Mouse (Mus musculus) hindbrain, embryonic 13.5 days (tissue): ENCODE results near the gene Vps13a. TPM values are rescaled to one million over a fixed set of nuclear protein-coding genes. Genes with fewer than 3 reads are reported as not detected.
A peak's percentile ranks its signal among the peaks of the same experiment; 100 is the strongest.
"Not testable (repeated sequence)": the region's sequence is repeated elsewhere in the genome, so short reads cannot be mapped to it uniquely, and the experiment has no call there.

Source experiments
- ATAC-seq: fragments of 200-750 bp; cut with Nextera tagmentation; 2 replicates; pipeline ENCODE4 v1.8.0; 2017; ENCODE audit warnings: moderate TSS enrichment; ENCODE audit not compliant: low FRiP score
- H3K27ac ChIP-seq: fragments of 300-500 bp; sonication (generic); 2 replicates; pipeline ENCODE4 v1.5.1; 2015; ENCODE audit warnings: inconsistent platforms, mild to moderate bottlenecking, moderate library complexity
- H3K27me3 ChIP-seq: fragments of 300-500 bp; sonication (generic); 2 replicates; pipeline ENCODE4 v1.6.1; 2015; ENCODE audit warnings: mild to moderate bottlenecking, inconsistent platforms
- H3K36me3 ChIP-seq: fragments of 300-500 bp; sonication (generic); 2 replicates; pipeline ENCODE4 v1.6.1; 2015; ENCODE audit warnings: mild to moderate bottlenecking, inconsistent platforms
- H3K4me1 ChIP-seq: fragments of 300-500 bp; sonication (generic); replicated peaks from 2 replicates; pipeline ENCODE4 v1.6.1; 2015; ENCODE audit warnings: inconsistent platforms
- H3K4me2 ChIP-seq: fragments of 300-500 bp; sonication (generic); 2 replicates; pipeline ENCODE4 v1.6.1; 2015; ENCODE audit warnings: inconsistent platforms, mild to moderate bottlenecking, moderate library complexity
- H3K4me3 ChIP-seq: fragments of 300-500 bp; sonication (generic); 2 replicates; pipeline ENCODE4 v1.5.1; 2015; ENCODE audit warnings: mild to moderate bottlenecking, inconsistent platforms
- H3K9ac ChIP-seq: fragments of 300-500 bp; sonication (generic); 2 replicates; pipeline ENCODE4 v1.6.1; 2015; ENCODE audit warnings: mild to moderate bottlenecking, inconsistent platforms
- H3K9me3 ChIP-seq: fragments of 300-500 bp; sonication (generic); 2 replicates; pipeline ENCODE4 v1.6.1; 2016; ENCODE audit warnings: inconsistent platforms
- WGBS: fragments of 180-500 bp; shearing (Covaris S2); methylation state at CpG from one replicate; pipeline ENCODE4 v1.1.7; 2015; 5-methylcytosine and 5-hydroxymethylcytosine counted together
- polyA plus RNA-seq: library from polyadenylated mRNA; unstranded; fragments of >200 nt; fragmentation: Nextera tagmentation; extraction: Ambion mirVana; gene quantifications from 2 replicates; pipeline ENCODE4 v1.2.1, GENCODE M21; 2015

The Vps13a gene
- polyA plus RNA-seq, result 7.6 and 9.2 TPM in 2 replicates

GRCm38 (mm10) chr19:16780790-16781384 is at the start of gene Vps13a:
TSS of gene Vps13a (minus strand) at chr19:16780933.
- peak within 1 kb of the TSS; percentile 97 for H3K4me2 ChIP-seq
- no peak within 1 kb of the TSS for H3K27ac ChIP-seq
- H3K4me1 ChIP-seq, result peaks cover 11% of the 10 kb centered on the region
- ATAC-seq, result peak; percentile 99
- under 1% methylated on average over 66 of the region's 67 CpGs for WGBS
- no peaks in the 10 kb centered on the region for H3K36me3 ChIP-seq
- H3K4me3 ChIP-seq, result peak within 1 kb of the TSS; percentile 69
- peaks cover 24% of the 10 kb centered on the region for H3K27me3 ChIP-seq
- H3K9ac ChIP-seq, result peak within 1 kb of the TSS; percentile 73
- H3K9me3 ChIP-seq, result no peaks in the 10 kb centered on the region

GRCm38 (mm10) chr19:16827657-16828056 is 46.9 kb upstream of the Vps13a start:
- H3K9ac ChIP-seq, result no peak overlapping the region
- no peak for ATAC-seq
- WGBS, result 81% methylated on average over 5 of the region's 5 CpGs

DNA sequence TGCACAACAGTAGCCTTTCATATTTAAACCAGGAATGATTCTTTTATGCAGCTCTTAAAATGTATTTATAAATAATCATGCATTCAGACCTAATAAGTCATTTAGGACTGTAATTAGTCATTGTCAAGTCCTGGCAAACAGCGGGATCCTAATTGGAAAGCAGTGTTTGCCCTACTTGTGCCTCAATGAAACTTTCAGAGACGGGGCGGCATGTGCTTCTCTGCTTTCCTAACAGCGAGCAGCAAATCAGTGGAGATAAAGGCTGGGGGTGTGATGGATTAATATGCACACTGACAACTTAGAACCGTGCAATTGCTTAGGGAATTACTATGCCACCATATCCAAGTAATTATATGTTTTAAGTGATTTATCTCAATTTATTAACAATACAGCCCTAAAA is 44.5 kb upstream of the Vps13a start:
- Histone ChIP-seq H3K27me3 (no peaks in the 10 kb centered on the region), H3K36me3 (no peaks in the 10 kb centered on the region), H3K4me2 (no peak overlapping the region), H3K4me1 (no peaks in the 10 kb centered on the region), H3K4me3 (no peak overlapping the region), H3K9ac (no peak overlapping the region), H3K27ac (no peak overlapping the region), H3K9me3 (no peaks in the 10 kb centered on the region)
- 39% methylated on average over 5 of the region's 5 CpGs for WGBS
- no peak for ATAC-seq

More at GRCm38 (mm10) chr19:16827657-16828056, 46.9 kb upstream of the Vps13a start:
- Histone ChIP-seq H3K36me3 (no peaks in the 10 kb centered on the region), H3K4me2 (no peak overlapping the region), H3K4me1 (no peaks in the 10 kb centered on the region), H3K4me3 (no peak overlapping the region), H3K27ac (no peak overlapping the region), H3K27me3 (no peaks in the 10 kb centered on the region), H3K9me3 (no peaks in the 10 kb centered on the region)

DNA sequence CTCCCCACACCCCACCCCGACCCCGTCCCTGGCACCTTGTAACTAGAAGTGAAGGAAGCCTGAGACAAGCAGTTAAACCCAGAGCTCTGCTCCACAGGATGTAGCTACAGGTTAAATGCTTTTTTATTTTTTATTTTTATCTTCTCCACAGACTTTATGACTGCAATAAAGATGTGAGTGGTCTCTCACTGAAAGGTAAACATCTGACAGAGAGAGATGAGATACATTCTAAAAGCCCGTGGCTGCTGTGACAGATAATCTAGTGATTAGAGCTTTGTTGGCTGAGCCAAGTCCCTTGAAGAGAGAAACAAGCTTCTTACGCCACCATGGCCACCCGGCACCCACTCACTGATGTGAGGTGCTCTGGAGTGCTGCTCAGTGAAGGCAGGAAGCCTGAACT is 34.1 kb upstream of the Vps13a start:
- 80% methylated on average over 5 of the region's 5 CpGs for WGBS
- H3K4me2 ChIP-seq, result no peak overlapping the region
- no peak for ATAC-seq
- H3K27ac ChIP-seq, result no peak overlapping the region
- no peaks in the 10 kb centered on the region for H3K4me1 ChIP-seq
- no peaks in the 10 kb centered on the region for H3K27me3 ChIP-seq
- no peaks in the 10 kb centered on the region for H3K9me3 ChIP-seq
- H3K9ac ChIP-seq, result no peak overlapping the region
- H3K4me3 ChIP-seq, result no peak overlapping the region
- H3K36me3 ChIP-seq, result no peaks in the 10 kb centered on the region

DNA sequence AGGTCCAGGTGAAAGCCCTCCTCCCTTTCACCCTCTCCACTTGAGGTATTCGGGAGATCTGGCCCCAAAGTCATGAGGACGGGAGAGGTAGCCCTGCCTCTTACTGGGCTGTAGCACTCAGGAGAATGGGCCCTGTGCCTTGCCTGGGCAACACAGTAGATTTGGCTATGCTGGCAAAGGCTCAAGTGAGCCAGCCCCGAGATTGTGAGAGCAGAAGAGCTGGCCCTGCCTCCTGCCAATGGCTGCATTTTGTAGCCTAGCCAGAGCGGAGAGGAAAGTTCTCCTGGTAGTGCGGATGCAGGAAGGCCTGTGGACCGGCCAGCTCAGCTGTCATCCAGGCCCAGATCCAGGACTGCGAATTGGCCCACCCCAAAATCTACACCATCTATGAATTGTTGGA is 32.6 kb upstream of the Vps13a start:
- Histone ChIP-seq H3K4me3 (no peak overlapping the region), H3K27me3 (no peaks in the 10 kb centered on the region), H3K36me3 (no peaks in the 10 kb centered on the region), H3K4me2 (no peak overlapping the region), H3K9me3 (no peaks in the 10 kb centered on the region), H3K27ac (no peak overlapping the region), H3K4me1 (no peaks in the 10 kb centered on the region), H3K9ac (no peak overlapping the region)
- WGBS, result 88% methylated on average over 7 of the region's 7 CpGs
- ATAC-seq, result no peak

GRCm38 (mm10) chr19:16812072-16812608 is 31.4 kb upstream of the Vps13a start:
- Histone ChIP-seq H3K4me2 (no peak overlapping the region), H3K36me3 (no peaks in the 10 kb centered on the region), H3K9me3 (no peaks in the 10 kb centered on the region), H3K27me3 (no peaks in the 10 kb centered on the region), H3K4me3 (no peak overlapping the region), H3K9ac (no peak overlapping the region), H3K27ac (no peak overlapping the region), H3K4me1 (no peaks in the 10 kb centered on the region)
- no peak for ATAC-seq
- 91% methylated on average over 8 of the region's 8 CpGs for WGBS

GRCm38 (mm10) chr19:16805102-16805501 is 24.4 kb upstream of the Vps13a start:
- ATAC-seq, result no peak
- no peaks in the 10 kb centered on the region for H3K36me3 ChIP-seq
- WGBS, result 51% methylated on average over 3 of the region's 3 CpGs
- H3K27ac ChIP-seq, result no peak overlapping the region
- H3K27me3 ChIP-seq, result no peaks in the 10 kb centered on the region
- no peaks in the 10 kb centered on the region for H3K9me3 ChIP-seq
- no peak overlapping the region for H3K9ac ChIP-seq
- H3K4me3 ChIP-seq, result no peak overlapping the region
- H3K4me1 ChIP-seq, result no peaks in the 10 kb centered on the region
- no peak overlapping the region for H3K4me2 ChIP-seq

DNA sequence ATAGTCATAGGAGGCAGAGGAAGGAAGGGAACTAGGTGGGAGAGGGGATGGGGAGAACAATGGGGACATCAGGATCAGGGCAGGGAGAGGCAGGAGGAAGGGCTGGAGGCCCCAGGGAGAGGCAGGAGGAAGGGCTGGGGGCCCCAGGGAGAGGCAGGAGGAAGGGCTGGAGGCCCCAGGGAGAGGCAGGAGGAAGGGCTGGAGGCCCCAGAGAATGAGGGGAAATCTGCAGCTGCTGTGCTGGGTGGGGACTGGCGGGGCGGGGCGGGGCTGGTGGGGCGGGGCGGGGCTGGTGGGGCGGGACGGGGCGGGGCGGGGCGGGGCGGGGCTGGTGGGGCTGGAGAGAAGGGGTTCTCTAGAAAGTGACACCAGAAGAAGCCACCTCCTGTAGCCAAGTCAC is 23.8 kb upstream of the Vps13a start:
- H3K27ac ChIP-seq, result no peak overlapping the region
- no peaks in the 10 kb centered on the region for H3K9me3 ChIP-seq
- H3K4me2 ChIP-seq, result no peak overlapping the region
- 47% methylated on average over 2 of the region's 11 CpGs for WGBS
- H3K9ac ChIP-seq, result no peak overlapping the region
- no peak for ATAC-seq
- no peaks in the 10 kb centered on the region for H3K36me3 ChIP-seq
- H3K27me3 ChIP-seq, result no peaks in the 10 kb centered on the region
- no peak overlapping the region for H3K4me3 ChIP-seq
- H3K4me1 ChIP-seq, result no peaks in the 10 kb centered on the region

DNA sequence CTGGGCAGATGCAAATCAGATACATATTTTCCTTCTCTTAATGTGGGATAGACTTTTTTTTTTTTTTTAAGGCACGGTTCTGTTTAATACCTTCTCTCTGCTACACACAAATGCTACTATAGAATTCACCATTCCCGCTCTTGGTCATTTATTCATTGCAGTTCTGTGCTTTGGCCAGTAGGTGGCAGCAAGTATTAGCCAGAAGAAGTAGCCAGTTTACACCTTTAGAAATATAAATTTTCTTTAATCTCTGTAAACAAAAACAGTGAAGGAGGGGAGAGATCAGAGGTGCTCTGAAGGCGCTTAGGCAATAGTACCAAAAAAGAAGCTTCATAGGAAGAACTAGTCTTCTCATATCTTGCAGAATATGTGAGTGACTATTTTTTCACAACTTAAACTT is 22.0 kb upstream of the Vps13a start:
- Histone ChIP-seq H3K4me1 (no peaks in the 10 kb centered on the region), H3K9me3 (no peaks in the 10 kb centered on the region), H3K36me3 (no peaks in the 10 kb centered on the region), H3K27ac (no peak overlapping the region), H3K4me3 (no peak overlapping the region), H3K27me3 (no peaks in the 10 kb centered on the region), H3K9ac (no peak overlapping the region), H3K4me2 (no peak overlapping the region)
- 5% methylated on average over 3 of the region's 3 CpGs for WGBS
- no peak for ATAC-seq

DNA sequence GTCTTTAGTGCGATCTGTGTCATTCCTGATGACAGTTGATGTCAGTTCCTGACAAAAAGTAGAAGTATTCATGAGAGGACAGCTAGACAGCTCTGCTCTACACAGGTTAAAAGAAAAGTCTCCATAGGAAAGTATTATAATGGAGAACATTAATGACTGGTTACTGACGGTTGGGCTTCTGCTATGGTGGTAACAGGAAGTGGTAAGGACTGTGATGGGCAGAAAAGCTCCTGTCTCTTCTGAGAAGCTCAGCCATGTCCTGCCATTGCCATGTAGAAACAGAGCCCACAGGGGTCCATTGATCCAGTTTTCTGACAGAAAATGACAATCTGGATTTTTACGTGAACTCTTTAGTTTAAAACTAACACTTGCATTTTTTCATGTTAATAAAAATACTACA is 21.4 kb upstream of the Vps13a start:
- H3K9ac ChIP-seq, result no peak overlapping the region
- no peak for ATAC-seq
- no peaks in the 10 kb centered on the region for H3K4me1 ChIP-seq
- no peak overlapping the region for H3K4me3 ChIP-seq
- no peaks in the 10 kb centered on the region for H3K27me3 ChIP-seq
- 81% methylated on average over 3 of the region's 3 CpGs for WGBS
- no peaks in the 10 kb centered on the region for H3K9me3 ChIP-seq
- H3K27ac ChIP-seq, result no peak overlapping the region
- no peaks in the 10 kb centered on the region for H3K36me3 ChIP-seq
- H3K4me2 ChIP-seq, result no peak overlapping the region

DNA sequence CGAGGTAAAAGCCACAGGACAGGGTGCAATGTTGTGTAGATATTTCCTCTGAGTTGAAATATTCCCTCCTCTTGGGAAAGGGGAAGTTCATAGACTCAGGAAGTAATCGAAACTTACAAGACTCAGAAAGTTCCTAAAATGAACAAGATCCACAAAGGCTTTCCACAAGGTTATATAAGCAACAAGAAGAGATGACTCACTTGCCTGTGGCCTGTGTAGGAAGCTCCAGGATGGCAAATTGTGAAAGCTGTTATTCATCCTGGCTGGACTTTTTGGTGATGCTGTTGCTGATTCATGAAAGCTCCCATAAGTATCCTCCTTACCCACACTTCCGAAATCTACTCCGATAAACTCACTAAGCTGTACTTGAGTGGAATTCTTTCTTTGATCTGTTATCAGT is 17.2 kb upstream of the Vps13a start:
- no peak overlapping the region for H3K4me3 ChIP-seq
- no peak for ATAC-seq
- no peak overlapping the region for H3K27ac ChIP-seq
- H3K27me3 ChIP-seq, result no peaks in the 10 kb centered on the region
- WGBS, result 87% methylated on average over 4 of the region's 4 CpGs
- H3K4me1 ChIP-seq, result no peaks in the 10 kb centered on the region
- H3K4me2 ChIP-seq, result no peak overlapping the region
- peaks cover 4% of the 10 kb centered on the region; the same call in 1 of the 2 replicates for H3K9me3 ChIP-seq
- H3K36me3 ChIP-seq, result no peaks in the 10 kb centered on the region
- H3K9ac ChIP-seq, result no peak overlapping the region

- not testable (repeated sequence) for H3K9ac ChIP-seq, H3K36me3 ChIP-seq, H3K27me3 ChIP-seq, H3K9me3 ChIP-seq, H3K4me2 ChIP-seq, H3K27ac ChIP-seq, H3K4me1 ChIP-seq, H3K4me3 ChIP-seq, ATAC-seq
- WGBS, result 83% methylated on average over 3 of the region's 3 CpGs
These were observed 13.8 kb upstream of the Vps13a start for GRCm38 (mm10) chr19:16794486-16794885.

DNA sequence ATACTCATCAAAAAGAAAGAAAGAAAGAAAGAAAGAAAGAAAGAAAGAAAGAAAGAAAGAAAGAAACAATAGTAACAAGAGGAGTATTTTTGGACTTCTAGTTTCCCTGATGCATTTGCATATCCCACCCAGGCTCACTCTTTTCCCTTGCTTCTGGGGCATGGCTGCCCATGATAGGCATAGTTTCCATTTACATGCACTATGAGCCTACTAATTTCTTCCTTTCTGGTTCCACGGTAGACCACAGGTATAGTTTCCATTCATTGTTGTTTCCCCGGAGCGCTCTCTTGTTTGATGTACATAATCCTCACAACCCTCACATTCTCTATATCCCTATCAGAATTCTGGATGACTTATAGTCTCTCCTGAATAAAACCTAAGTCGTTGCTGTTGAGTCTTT is 9.2 kb upstream of the Vps13a start:
- Histone ChIP-seq H3K36me3 (no peaks in the 10 kb centered on the region), H3K27me3 (no peaks in the 10 kb centered on the region), H3K9me3 (peaks cover 4% of the 10 kb centered on the region; the same call in 1 of the 2 replicates), H3K4me2 (no peak overlapping the region), H3K4me1 (no peaks in the 10 kb centered on the region), H3K27ac (no peak overlapping the region), H3K4me3 (no peak overlapping the region), H3K9ac (no peak overlapping the region)
- WGBS, result 78% methylated on average over 4 of the region's 4 CpGs
- ATAC-seq, result no peak
